ENCODE assay signal across 24 mouse cellular contexts in the genomic region with DNA sequence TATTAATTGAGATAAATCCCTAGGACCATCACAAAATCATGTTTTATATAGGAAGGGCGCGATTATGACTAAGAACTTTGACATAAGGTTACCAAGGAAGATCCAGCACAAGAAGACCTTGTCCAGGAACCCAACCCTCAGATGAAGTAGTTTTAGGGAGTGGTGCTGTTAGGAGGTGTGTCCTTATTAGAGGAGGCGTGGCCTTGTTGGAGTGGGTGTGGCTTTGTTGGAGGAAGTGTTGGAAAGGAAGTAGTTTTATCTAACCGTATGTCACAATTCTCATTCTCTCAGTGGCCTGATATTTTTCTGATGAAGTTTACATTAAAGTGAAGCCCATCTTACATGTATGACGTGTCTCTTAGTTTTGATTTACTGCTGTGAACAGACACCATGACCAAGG.
A peak's percentile ranks its signal among the peaks of the same experiment; 100 is the strongest.
DNase-seq lines count a peak whose midpoint lies in the region; ATAC-seq lines count a peak whose summit lies in the region.
"Had no signal": no experiment of that assay in that cellular context is flagged by ENCODE, and none has a peak within 500 bp of the region (broad histone marks: within the 10 kb centered on the region; RNA-seq: fewer than 3 reads in every experiment).

No protein-coding gene starts in this region.

- no peak for ATAC-seq in CD4-positive, CD25-positive, alpha-beta regulatory T cell, adult 4 months
- peak; percentile 63; the same call in 1 of the 2 replicates for ATAC-seq in erythroid progenitor cell, adult 5-6 weeks (replicated peaks; ENCODE audit: low FRiP score, poor library complexity, severe bottlenecking)
- ATAC-seq in megakaryocyte, adult 5-6 weeks (ENCODE audit: poor library complexity, severe bottlenecking) = peak; percentile 49; the same call in 1 of the 2 replicates
- no peak for ATAC-seq in heart, embryonic 12.5 days (ENCODE audit: insufficient number of reproducible peaks, low FRiP score)
- ATAC-seq: activated CD4-positive, CD25-positive, alpha-beta regulatory T cell, adult 4 months; hindbrain, postnatal 0 days; midbrain, embryonic 13.5 days; Patski had no signal

- H3K4me3 ChIP-seq in heart, embryonic 12.5 days = no peak overlapping the region
- H3K4me3 ChIP-seq: embryonic facial prominence, embryonic 13.5 days; heart, adult 2 months; hindbrain, embryonic 10.5 days; midbrain, embryonic 13.5 days; neural tube, embryonic 15.5 days had no signal

- no peaks in the 10 kb centered on the region for H3K27me3 ChIP-seq in heart, embryonic 12.5 days (replicated peaks)
- H3K27me3 ChIP-seq: embryonic facial prominence, embryonic 13.5 days; midbrain, embryonic 13.5 days; neural tube, embryonic 15.5 days; Patski had no signal

- WGBS in heart, embryonic 12.5 days = 86% methylated on average over 5 of the region's 5 CpGs

- H3K27ac ChIP-seq in heart, embryonic 12.5 days (ENCODE audit: poor library complexity, severe bottlenecking) = no peak overlapping the region
- H3K27ac ChIP-seq: embryonic facial prominence, embryonic 13.5 days; heart, adult 2 months; hindbrain, embryonic 10.5 days; hindbrain, postnatal 0 days; kidney, postnatal 0 days; midbrain, embryonic 13.5 days; neural tube, embryonic 15.5 days had no signal

- no peaks in the 10 kb centered on the region for H3K4me1 ChIP-seq in heart, embryonic 12.5 days (replicated peaks)
- H3K4me1 ChIP-seq: embryonic facial prominence, embryonic 13.5 days; hindbrain, embryonic 10.5 days; midbrain, embryonic 13.5 days; neural tube, embryonic 15.5 days had no signal

- no peaks in the 10 kb centered on the region for H3K36me3 ChIP-seq in heart, embryonic 12.5 days
- H3K36me3 ChIP-seq: embryonic facial prominence, embryonic 13.5 days; hindbrain, embryonic 10.5 days; midbrain, embryonic 13.5 days; neural tube, embryonic 15.5 days had no signal

- H3K9ac ChIP-seq in heart, embryonic 12.5 days = no peak overlapping the region
- H3K9ac ChIP-seq: embryonic facial prominence, embryonic 13.5 days; midbrain, embryonic 13.5 days; neural tube, embryonic 15.5 days had no signal

- H3K9me3 ChIP-seq in heart, embryonic 12.5 days (replicated peaks) = no peaks in the 10 kb centered on the region
- H3K9me3 ChIP-seq: embryonic facial prominence, embryonic 13.5 days; hindbrain, embryonic 10.5 days; midbrain, embryonic 13.5 days; neural tube, embryonic 15.5 days had no signal

- H3K4me2 ChIP-seq in heart, embryonic 12.5 days = no peak overlapping the region
- H3K4me2 ChIP-seq: embryonic facial prominence, embryonic 13.5 days; midbrain, embryonic 13.5 days; neural tube, embryonic 15.5 days had no signal

- peak; percentile 21 for DNase-seq in CD4-positive, CD25-positive, alpha-beta regulatory T cell, adult 2 months (ENCODE audit: low read depth, low spot score)
- DNase-seq in spleen, adult 18-20 months = no peak
- DNase-seq in adrenal gland, adult 8-10 months = no peak
- DNase-seq in cerebellum, adult 11-12 months = no peak
- DNase-seq: adrenal gland, postnatal 14 days; cerebellum, postnatal 10 days; gastrocnemius, postnatal 10 days; heart, adult 2 months; kidney, adult 11 months; left cerebral cortex, postnatal 4 days; right cerebral cortex, postnatal 14 days; thymus, adult 2 months had no signal

Comparison
In these comparisons a context has a peak if more than half of its experiments do, and no peak if none do; other contexts are left out.
1. ATAC-seq: peak in erythroid progenitor cell, adult 5-6 weeks (single experiment) and megakaryocyte, adult 5-6 weeks (single experiment); none in CD4-positive, CD25-positive, alpha-beta regulatory T cell, adult 4 months (single experiment) and heart, embryonic 12.5 days (single experiment).